Mouse (Mus musculus): ENCODE measurements around the gene Rars2.

Rars2 gene

DNA sequence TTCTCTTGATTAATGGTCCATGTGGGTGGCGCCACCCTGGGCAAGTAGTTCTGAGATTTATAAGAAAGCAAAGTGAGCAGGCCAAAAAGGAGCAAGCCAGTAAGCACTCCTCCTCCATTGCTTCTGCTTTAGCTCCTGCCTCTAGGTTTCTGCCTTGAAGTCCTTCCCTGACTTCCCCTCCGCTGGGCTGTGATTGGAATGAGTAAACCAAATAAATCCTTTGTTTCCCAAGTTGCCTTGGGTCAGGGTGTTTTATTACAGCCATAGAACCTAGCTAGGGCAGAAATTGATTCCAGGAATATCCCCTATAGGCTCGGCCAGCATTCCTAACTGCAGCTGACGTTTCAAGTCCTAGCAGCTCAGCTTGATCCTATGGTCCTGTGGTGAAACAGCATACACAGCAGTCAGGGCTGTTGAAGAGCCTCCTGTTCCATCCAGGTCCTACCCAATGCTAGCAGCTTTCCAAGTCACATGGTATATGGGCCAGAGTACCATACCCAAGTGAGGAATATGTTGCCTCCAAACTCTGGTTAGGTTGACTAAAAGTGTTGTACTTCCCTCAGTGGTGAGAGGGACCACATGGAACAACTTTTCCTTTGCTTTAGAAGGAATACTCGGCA lies 25.1 kb downstream of the Rars2 start:
- DNase-seq (ENCODE audit: extremely low spot score, low read depth, low spot score) = no peak

DNA sequence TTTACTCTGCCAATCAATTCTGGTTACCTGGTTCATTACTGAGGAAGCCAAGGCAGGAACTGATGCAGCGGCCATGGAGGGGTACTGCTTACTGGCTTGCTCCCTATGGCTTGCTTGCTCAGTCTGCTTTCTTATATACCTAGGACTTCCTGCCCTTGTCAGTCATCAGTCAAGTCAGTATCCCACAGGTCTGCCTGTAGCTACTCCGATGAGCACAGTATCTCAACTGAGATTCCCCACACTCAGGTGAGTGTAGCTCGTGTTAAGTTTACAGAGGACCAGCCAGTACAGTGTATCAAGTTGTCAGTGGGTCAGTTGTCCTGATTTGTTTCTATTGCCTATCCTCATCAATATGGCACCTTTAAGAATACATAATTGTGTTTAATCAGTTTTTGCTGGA lies 26.0 kb downstream of the Rars2 start:
- no peak for DNase-seq (ENCODE audit: extremely low spot score, low read depth, low spot score)

DNA sequence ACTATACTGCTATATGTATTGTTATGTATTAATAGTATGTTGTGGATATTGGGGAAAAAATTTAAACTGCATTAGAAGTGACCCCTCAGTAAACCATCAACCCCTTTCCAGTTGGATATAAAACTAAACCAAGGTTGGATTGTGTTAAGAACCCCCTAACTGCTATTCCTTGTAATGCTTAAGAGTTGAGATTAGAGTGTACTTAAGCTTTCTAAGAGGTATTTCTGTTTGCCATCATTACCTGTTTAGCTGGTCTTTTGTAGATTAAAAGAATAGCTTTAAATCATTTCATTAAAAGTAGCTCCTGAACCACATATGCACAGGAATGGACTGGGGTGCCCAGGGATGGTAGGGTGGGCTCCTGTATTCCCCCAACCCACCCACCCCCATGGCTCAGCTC lies 30.0 kb downstream of the Rars2 start:
- DNase-seq (ENCODE audit: extremely low spot score, low read depth, low spot score) = no peak

DNA sequence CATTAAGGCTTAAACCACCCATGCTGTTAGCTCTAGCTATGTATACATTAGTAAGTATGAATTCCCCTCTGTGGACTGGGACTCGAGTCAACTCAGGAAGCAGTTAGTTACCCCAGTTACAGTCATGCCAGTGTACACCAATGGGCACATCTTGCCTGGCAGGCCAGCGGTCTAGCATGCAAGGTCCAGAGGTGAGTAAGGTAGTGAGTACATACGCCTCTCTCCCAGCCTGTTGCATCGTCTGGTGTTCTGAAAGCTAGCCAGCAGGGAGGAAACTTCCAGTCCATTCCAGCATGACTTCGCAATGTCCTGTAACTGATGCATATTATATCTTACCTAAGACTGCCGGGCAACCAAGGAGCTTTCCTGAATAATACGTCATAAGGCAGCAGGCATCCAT lies 38.4 kb downstream of the Rars2 start:
- DNase-seq (ENCODE audit: extremely low spot score, low read depth, low spot score) = no peak

DNA sequence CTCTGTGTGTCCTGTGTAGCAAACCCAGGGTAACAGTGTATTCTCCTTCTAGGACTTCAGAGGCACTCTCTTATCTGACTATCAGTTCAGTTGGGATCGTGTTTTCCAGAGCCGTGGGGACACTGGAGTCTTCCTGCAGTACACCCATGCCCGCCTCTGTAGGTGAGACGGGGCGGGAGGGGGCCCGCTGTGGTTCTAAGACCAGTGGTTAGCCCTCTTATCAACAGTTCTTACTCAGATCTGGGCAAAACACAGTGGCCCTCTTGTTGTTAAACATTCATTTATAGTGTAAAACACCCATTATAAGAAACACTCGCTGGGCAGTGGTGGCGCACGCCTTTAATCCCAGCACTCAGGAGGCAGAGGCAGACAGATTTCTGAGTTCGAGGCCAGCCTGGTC lies 41.3 kb downstream of the Rars2 start:
- DNase-seq (ENCODE audit: extremely low spot score, low read depth, low spot score) = no peak

DNA sequence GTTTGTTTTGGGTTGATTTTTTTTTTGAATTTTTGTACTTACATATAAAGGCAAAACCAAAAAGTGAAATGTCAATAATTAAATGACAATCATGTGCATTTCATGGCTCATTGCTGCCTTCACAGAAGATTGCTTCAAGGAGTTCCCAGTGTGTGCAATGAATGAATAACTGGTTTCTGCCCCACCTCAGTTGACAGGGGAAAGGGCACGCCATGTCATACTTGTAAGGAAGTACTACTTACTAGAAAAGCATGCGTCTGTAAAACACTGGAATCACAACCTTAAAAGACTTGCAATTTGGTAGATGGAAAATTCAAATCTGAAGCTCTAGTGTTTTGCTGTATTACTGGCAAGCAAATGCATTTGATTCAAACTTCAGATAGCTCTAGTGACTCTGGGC lies 44.3 kb downstream of the Rars2 start:
- DNase-seq (ENCODE audit: extremely low spot score, low read depth, low spot score) = no peak

DNA sequence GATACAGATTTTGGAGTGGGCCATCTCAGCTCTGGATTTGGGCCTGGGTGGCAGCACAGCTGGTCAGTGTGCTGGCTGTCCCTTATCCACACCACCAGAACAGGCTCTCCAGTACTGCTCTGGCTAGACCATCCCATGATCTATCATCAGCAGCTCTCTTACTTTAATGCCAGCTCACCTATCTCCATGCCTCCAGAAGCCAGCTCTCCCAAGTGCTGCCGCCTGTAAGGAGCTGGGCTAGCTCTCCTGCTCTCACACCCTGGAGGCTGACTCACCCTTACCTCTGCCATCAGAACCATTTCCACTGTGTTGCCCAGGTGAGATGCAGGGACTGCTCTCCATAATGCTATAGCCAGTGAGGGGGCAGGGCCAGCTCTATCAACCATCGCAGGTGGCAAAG lies 46.8 kb downstream of the Rars2 start:
- DNase-seq (ENCODE audit: extremely low spot score, low read depth, low spot score) = no peak

DNA sequence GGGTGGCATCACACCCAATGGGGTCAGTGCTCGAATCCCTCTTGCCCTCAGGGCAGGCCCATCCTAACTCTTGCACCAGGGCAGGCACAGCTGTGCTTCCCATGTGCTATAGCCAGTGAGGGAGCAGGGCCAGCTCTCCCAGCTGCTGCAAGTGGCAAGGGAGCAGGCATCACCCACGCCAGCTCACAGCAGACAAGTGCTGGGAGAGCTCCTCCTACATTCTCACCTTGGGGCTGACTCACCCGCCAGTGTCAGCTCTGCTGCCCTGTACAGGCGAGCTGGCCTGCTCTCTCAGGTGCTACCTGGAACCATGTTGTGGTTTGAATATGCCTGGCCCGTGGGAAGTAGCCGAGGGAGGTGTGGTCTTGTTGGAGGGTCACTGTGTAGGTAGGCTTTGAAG lies 47.2 kb downstream of the Rars2 start:
- DNase-seq (ENCODE audit: extremely low spot score, low read depth, low spot score) = no peak

DNA sequence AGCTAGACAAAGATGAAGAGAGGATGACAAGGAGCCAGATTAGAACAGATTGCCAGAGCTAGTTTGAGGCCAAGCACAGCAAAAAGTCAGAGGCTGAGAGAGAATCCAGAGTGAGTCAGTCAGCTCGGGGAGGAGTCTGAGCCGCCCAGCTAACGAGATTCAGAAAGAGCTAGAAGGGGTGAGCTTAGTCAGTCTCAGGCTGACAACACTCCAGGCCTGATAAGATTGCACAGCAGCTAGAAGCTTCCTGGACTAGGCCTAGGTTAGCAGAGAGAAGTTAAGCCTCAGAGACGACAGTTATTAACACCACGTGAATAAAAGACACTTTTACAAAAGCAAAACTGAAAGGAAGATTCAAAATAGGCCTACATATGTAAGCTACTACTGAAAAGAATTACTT lies 53.2 kb downstream of the Rars2 start:
- no peak for DNase-seq (ENCODE audit: extremely low spot score, low read depth, low spot score)

DNA sequence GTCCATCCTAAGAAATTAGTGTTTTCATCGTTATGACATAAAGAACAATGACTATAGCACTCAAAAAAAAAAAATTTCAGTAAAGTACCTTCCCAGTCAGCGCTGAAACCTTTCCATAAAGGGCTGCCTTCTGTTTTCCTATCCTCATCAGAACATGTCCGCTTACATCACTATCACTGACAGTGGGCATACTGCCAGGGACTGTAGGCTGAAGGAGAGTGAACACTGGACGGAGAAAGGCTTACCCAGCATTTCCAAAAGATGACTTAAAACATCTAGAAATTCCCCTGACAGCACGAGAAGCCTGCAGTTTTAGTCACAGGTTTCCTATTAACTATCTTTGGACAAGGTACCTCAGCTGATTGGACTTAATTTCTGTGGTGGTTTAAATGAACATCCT lies 59.0 kb downstream of the Rars2 start:
- DNase-seq (ENCODE audit: extremely low spot score, low read depth, low spot score) = no peak

DNA sequence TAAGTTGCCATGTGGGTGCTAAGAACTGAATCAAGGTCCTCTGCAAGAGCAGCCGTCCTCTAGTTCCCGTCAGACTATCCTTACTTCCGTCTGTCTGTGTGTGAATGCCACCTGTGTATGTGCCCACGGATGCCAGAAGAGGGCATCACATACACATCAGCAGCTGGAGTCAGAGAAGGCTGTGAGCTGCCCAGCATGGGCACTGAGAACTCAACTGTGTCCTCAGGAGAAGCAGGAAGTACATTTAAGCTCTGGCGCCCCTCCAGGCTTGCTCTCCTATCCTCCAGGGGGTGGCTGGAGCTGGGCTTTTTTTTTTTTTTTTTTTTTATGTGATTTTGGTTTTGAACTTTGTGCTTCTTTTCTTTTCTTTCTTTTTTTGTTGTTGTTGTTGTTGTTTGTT lies 65.8 kb downstream of the Rars2 start:
- DNase-seq (ENCODE audit: extremely low spot score, low read depth, low spot score) = no peak

DNA sequence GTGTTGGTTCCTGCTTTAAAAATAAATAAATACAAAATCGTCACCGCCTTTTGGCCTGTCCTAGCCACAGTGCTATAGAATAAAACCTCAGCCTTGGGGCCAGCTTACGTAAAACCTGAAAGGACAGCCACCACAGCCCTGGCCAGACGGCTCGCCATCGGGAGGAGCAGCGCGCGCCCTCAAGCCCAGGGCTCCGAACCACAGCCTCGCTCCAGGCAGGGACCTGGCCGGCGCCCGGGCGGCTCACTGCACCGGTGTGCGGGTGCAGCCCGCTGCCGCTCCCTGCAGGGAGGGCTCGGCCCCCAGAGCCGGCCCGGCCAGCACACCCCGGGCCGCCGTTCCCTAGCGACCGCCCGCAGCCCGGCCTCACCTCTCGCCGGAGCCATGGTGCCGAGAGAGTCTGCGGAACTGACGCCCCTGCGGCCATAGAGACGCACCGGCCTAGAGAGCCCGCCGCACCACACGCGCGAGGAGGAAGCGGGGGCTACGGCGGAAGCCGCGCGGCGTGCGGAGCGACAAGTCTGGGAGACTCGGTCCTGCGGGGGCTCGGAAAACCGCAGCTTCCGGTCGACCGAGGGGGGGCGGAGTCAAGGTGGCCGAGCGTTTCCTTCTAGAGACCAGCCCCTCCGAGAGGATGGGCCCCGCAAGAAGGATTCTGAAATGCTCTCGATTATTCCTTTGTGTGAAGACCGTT lies 72.3 kb downstream of the Rars2 start, which contains the start of gene Slc35a1:
Gene Slc35a1 (minus strand): TSS at position 565 of the 694 bp plus-strand sequence.
- DNase-seq (ENCODE audit: extremely low spot score, low read depth, low spot score) = no peak

DNA sequence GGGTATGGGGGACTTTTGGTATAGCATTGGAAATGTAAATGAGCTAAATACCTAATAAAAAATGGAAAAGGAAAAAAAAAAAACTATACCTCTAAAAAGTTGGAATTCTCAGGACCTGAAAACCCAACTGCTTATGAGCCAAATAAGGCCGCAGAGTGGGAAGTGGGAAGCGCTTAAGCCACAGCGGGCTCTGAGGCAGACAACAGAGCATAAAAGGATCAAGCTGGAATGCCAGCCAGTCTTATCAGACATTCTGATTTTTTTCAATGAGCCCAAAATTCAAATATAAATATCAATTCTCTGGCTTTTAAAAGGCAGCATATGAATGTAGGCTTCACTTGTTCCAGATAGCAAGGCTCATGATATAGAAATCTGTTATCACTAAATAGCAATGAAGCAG lies 73.3 kb downstream of the Rars2 start:
- no peak for DNase-seq (ENCODE audit: extremely low spot score, low read depth, low spot score)

DNA sequence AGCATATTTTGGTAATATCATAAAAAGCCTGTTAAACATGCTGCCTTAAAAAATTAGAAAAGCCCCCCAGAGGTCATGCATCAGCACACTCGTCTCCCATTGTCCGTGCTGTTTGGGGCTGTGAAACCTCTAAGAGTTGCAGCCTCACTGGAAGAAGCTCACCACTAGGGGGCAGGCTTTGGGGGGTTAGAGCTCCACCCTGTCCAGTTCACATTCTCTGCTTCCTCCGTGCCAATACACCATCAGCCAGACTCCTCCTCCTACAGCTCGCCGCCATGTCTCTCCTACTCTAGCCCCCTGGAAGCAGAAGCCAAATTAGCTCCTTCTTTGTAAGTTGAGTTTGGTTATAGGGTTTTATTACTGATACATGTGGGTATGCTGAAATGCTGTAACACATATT lies 86.8 kb downstream of the Rars2 start:
- DNase-seq (ENCODE audit: extremely low spot score, low read depth, low spot score) = no peak

DNA sequence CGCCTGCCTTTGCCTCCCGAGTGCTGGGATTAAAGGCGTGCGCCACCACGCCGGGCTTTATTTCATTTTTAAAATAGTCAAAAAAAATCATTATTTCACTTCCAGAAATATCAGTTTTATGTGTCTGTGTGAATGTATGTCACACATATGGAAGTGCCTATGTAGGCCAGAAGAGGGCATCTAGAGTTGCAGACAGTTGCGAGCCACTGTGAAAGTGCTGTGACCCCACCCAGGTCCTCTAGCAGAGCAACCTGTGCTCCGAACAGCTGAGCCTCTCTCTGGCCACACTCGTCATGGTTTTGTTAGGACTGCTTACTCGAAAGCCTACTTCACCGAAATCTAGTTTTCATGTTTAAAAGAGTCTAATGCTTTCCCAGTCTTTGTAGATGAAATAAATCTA lies 87.5 kb downstream of the Rars2 start:
- DNase-seq (ENCODE audit: extremely low spot score, low read depth, low spot score) = no peak

DNA sequence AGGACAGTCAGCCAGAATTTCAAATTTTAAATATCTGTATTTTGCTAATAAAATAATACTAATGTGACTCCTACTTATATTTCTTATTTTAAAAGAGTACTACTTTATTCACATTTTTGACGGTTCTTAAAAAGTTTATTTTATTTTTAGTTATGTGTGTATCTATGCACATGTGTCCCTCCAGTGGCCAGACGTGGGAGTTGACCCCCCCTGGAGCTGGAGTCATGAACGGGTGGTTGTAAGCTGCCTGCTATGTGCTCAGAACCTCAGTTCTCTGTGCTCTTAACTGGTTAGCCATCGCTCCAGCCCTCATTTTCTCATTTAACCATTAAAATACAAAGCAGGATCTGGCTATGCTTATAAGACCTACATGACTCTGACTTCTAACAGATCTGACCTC lies 88.3 kb downstream of the Rars2 start:
- DNase-seq (ENCODE audit: extremely low spot score, low read depth, low spot score) = no peak

DNA sequence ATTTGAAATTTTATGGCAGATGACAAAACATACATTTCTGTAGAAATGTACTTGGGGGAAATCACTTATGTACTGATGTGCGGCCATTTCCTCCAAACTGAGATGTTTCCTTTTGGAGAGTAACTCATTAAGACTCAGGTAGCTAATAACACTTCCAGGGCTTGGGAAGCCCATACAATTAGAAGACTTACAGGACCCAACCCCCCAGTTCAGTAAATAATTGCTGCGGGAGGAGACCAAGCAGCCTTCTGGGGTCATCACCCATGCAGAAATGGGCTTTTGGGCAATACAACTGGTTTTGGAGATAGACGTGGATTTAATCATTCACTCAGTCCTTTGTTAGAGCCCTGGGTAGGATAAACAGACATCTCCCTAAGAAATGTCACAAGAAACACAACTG lies 92.5 kb downstream of the Rars2 start:
- no peak for DNase-seq (ENCODE audit: extremely low spot score, low read depth, low spot score)

DNA sequence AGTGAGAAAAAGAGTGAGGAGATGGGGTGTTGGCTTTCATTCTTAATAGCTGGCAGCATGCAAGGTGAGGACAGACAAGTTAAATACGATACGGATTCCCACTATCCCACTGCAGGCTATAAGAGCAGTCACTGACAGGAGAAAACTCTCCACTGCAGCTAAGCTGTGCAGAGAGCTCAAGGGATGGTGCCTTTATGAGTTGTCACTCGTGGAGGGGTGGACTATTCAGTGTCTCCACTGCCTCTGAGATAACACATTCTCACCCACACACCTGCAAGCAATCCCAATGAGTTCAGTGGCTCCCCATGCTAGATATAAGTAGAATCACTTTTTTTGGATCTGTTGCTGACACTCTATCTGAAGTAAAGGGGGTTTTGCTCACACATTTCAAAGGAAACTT lies 93.4 kb downstream of the Rars2 start:
- no peak for DNase-seq (ENCODE audit: extremely low spot score, low read depth, low spot score)

Measured in hindlimb bud, embryonic 11.5 days (tissue).